Mouse (Mus musculus): ENCODE measurements around the gene Afg1l.

DNA sequence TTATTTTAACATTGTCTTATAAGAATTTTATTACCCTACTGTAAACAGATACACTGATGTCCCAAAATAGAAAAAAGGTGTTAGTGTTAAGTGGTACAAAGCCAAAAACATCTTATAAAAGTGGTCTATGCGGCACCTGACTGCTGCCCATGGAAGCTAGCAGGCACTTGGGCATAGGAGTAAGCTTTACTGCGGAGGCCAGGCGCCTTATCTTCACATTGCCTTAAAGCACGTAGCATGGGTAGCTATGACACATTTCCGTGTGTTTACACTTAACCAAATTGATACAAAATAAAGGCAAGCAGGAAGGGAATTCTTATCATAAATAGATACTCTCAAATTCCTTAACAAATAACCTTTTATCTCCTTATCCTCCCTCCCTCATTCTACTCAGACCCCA lies 135.7 kb downstream of the Afg1l start:
- TF ChIP-seq CTCF (IDR thresholded peaks at IDR 0.05; ENCODE audit: extremely low read depth, insufficient read length, insufficient replicate concordance, low read depth, low read length) (no peak), POLR2A (IDR thresholded peaks at IDR 0.05; ENCODE audit: low read depth, low read length) (no peak)
